Mouse (Mus musculus) liver, postnatal 0 days (tissue): ENCODE results near the gene Mrpl42.

ENCODE experiments used
- CTCF ChIP-seq: sonication (generic); IDR thresholded peaks from 2 replicates; pipeline ENCODE4 v1.5.1; 2016; ENCODE audit warnings: antibody characterized with exemption, low read depth
- EP300 ChIP-seq: IDR thresholded peaks from 2 replicates; pipeline ENCODE4 v1.6.1; 2016; ENCODE audit warnings: antibody characterized with exemption, low read depth, mild to moderate bottlenecking

GRCm38 (mm10) chr10:95533382-95533781 lies 31.6 kb upstream of the Mrpl42 start:
- TF ChIP-seq CTCF, result no peak
- TF ChIP-seq EP300, result no peak
